Mouse (Mus musculus): ENCODE data around the gene Fbxl21.
A peak's percentile ranks its signal among the peaks of the same experiment; 100 is the strongest.

Fbxl21 gene

DNA sequence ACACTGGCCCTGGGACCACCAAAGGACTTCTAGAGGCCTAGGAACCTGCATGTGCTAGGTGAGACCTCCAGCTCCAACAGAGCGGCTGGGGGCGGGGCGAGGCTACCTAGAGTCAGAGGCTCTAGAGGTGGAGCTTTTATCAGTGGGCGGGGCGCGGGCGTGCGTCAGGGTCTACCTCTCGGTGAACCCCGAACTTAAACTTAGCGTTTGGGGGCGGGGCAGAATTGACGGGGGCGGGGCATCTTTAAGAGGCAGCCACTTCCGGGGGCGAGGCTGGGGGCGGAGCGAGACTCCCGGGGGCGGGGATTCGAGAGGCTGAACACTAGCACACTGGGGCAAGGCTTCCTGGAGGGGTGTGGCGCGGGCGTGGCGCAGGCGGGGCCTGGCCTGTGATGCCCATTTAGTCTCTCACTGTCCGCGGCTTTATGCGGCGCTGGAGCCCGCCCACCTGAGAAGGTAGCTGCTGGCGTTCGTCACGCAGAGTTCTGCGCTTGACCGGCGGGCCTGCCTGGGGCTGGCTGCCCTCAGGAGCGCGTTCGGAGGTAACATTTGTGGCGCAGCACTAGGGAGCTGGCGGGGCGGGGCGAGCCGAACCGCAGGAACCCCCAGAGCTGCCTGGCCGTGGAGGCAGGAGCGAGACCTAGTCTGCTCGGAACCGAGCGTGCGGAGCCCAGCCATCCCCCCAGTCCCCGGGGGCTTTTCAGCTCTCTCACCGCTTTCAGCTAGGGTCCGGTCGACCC is at the start of gene Fbxl21:
TSS of gene Fbxl21 (plus strand) at position 392 of the 740 bp plus-strand sequence.
- DNase-seq (ENCODE audit: low read depth in 1 of 2, low spot score in 2 of 2), result peak; percentile 65 to 78

DNA sequence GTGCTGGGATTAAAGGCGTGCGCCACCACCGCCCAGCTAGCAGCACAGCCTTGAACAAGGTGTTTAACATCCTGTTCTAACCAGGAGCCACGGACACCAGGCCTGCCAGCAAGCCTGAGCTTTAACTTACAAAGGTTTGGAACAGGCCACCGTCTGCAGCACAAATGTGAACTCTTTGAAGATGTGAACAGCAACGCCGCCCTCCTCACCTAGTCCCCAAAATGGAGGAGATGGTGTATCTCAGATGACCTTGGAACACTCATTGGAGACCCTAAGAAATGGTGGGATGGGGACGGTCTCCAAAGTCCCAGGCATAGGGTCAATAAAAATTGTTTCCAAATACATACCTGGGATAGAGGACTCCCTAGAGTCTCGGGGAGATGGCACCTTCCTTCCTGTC is 49.6 kb upstream of the Fbxl21 start:
- DNase-seq (ENCODE audit: low read depth in 1 of 2, low spot score in 2 of 2), result no peak

DNA sequence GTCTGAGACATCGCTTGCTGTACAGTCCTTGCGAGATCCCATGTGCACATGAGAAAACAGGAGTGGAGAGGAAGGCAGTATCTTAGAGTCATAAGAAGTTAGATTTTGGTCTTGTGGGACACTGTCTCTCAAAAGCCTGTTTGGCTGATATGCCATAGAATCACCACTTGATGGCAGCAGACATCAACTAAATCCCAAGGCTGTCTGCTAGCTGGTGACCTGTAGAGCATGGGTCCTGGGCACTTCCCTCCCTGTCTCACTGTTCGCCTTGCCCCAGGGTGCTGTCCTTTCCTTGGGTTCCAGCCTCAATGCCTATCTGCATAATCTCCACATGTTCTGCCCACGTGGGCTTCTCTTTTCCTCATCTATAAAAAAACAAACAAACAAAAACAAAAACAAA is 46.9 kb upstream of the Fbxl21 start:
- no peak for DNase-seq (ENCODE audit: low read depth in 1 of 2, low spot score in 2 of 2)

DNA sequence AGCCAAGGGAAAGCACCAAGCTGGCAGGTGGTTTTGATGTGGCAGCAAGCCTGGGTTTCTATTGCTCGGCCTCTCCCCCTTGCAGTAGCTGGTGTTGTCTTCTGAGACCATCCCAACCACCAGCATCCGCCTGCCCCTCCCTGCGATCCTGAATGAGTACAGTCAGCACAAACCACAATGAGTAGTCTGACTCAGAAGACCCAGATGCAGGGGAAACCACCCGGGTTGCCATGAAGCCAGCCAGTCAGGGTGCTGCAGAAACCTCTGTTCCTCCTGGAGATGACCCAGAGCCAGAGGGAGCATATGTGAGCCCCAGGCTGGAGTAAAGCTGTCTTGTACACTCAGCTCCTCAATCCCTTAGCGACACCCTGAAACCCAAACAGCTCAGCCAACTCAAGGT is 45.5 kb upstream of the Fbxl21 start:
- DNase-seq (ENCODE audit: low read depth in 1 of 2, low spot score in 2 of 2), result peak in 1 of 2 experiments; percentile 17

DNA sequence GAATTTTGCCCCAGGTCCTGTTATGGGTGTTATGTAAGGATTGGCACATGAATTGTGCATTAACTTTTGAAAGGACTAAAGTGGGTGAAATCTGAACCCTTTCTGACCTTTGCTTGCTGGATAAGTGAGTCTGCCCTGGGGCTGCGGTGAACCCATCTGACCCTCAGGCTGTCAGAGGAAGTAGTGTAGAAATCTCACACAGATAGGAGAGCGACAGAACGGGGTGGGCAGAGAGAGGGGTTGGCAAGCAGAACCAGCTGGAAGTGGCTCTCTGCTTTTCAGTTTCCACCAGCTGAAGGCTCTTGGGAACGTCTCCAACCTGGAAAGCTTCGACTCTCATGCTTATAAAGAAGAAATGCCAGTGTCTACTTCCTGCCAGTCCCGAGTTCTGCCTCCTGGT is 45.0 kb upstream of the Fbxl21 start:
- no peak for DNase-seq (ENCODE audit: low read depth in 1 of 2, low spot score in 2 of 2)

DNA sequence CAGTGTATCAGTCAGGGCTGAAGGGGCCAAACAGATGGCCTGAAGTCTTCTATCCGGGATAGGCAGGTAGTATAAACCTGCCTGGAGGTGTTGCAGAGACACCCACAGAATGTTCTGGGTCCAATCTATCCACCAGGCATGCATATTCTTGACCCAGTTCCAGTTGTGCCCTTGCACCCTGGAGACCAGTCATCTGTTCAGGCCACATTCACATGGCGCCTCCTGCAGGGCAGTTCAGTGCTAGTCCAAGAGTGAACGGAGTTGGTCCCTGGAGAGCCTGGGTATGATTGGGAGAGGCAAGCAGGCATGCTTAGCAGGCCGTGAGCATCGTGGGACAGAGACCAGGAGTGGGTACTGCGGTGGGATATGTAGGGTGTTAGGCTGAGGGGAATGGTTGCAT is 44.2 kb upstream of the Fbxl21 start:
- no peak for DNase-seq (ENCODE audit: low read depth in 1 of 2, low spot score in 2 of 2)

DNA sequence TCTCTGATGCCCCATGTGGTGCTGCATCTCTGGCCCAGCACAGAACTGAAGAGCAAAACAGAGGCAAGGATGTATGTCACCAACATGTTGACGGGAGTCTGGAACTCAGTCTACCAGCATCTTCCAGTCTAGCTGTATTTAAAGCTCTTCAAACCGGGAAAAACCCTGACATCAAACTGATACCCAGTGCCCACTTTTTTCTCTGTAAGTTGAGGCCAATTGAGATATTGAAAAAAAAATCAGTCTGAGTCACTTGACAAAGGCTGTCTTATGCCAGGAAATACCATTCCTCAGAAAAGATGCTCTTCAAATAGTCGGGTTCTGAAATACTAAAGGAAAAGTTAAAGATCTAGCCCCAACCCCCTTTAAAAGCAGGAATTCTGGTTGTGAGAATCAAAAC is 40.1 kb upstream of the Fbxl21 start, which contains the start of gene Il9:
TSS of gene Il9 (minus strand) at position 101 of the 400 bp plus-strand sequence.
- DNase-seq (ENCODE audit: low read depth in 1 of 2, low spot score in 2 of 2), result no peak

DNA sequence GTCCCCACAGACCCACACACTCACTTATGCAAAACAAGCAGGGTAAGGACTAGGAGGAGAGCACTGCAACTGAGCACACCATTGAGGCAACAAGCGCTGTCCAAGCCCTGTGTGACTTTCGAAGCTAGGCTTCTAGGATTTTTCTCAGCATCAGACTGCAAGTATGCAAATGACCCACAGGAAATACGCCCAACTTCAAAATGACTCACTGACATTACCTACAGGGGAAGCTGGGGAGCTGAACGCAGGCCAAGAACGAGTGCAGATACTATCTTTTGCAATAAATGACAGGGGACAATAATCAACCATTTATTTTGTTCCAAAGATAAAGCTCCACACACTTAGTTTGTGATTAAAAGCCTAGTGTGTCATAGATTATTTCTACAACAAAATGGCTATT is 34.3 kb upstream of the Fbxl21 start:
- no peak for DNase-seq (ENCODE audit: low read depth in 1 of 2, low spot score in 2 of 2)

DNA sequence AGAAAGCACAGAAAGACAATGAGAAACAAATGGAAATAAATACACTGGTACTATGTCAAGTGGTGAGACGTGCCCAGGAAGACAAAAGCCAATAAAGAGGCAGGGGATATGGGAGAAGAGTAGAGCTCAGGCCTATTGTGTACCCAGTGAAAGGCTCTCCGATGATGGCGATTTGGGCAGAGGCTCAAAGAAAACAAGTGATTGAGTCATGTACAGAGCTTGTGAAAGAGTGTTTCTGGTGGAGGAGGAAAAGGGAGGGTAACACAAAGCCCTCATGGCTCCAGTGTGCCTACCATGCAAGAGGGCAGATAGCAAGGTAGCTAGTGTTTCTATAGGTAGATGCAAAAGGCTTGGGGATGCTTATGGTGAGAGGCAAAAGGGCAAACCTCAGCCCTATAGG is 27.8 kb upstream of the Fbxl21 start:
- DNase-seq (ENCODE audit: low read depth in 1 of 2, low spot score in 2 of 2), result no peak

DNA sequence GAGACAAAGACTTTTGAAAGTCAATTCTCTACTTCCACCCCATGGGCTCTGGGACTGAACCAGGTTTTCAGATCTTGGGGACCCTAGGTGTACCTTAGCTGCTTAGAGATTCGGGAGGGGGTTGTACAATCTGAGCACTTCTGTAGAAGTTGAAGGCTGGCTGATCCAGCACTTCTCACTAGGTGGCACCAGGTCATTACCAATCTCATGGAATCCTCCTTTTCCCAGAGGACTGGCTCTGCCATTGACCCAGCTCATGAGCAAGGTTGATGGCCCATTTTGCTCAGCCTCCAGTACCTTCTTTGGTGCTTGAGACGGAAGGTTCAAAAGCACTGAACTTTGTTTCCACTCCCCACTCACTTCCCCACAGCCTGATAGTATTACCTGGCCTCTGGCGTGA is 22.1 kb upstream of the Fbxl21 start:
- no peak for DNase-seq (ENCODE audit: low read depth in 1 of 2, low spot score in 2 of 2)

DNA sequence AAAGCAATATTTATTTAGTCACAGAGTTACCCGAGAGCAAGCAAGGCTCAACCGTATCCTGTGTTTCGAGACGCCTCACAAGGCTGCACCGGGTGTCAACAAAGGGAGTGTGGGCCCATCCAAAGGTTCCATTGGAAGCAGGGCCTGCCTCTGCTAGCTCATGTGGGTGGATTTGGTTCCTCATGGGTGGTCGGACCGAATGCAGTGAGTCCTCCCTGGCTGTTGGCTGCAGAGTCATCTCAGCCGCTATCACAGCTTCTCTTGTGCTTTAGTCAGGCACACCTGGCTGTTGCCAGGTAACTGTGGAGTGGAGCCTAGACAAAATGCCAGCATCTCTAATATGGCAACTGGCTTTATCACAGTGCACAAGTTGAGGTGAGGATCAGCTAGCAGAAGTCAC is 21.6 kb upstream of the Fbxl21 start:
- DNase-seq (ENCODE audit: low read depth in 1 of 2, low spot score in 2 of 2), result no peak

DNA sequence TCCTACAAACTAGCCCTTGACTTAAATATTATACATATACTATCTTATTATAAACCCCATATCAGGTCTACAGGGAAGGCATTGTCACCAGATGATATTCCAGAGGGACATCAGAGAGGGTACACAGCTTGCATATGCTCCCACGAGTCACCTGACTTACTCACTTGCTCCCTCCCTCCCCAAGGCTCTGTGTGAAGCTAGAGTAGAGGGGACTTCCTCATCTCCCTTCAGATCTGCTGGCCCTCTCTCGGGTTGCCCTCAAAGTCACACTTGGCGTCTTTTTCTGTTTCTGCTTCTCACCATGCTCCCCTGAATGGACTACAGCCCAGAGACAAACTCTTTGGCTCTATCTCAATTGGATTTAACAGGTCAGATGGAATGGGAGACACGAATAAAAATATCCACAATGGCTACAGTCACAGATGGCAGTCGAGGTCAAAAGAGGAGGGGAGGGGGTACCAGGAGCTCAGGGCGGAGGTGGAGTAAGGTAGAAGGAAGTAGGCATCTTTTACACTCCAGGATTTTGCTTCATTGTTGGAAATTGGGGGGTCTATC is 20.3 kb upstream of the Fbxl21 start:
- no peak for DNase-seq (ENCODE audit: low read depth in 1 of 2, low spot score in 2 of 2)

DNA sequence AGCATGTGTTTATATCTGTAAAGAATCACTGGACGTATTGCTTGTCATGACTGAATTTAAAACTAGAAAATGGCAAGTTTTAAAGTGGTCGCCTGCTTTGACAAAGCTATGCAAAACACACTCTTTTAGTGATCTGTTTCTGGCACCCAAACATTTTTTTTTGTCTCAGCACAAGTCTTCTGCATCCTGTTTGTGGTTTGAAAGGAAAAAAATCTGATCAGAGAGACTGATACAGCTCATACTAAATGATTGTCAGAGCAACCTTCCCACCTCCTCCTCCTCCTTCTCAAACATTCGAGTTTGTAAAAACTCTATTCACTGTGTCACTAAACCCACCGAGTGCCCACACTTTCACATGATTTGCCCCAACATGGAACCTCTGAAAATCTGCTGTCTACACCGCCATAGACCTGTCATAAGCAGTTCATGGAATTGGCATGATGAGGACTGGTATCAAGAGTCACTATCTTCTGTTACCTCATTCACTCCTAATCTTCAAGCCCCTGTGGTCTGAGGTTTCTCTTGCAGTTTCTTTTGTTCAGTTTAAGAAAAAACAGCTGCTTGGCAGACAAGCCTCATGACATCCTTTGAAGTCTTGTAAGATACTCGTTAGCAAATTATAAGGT is 15.3 kb upstream of the Fbxl21 start:
- DNase-seq (ENCODE audit: low read depth in 1 of 2, low spot score in 2 of 2), result no peak

DNA sequence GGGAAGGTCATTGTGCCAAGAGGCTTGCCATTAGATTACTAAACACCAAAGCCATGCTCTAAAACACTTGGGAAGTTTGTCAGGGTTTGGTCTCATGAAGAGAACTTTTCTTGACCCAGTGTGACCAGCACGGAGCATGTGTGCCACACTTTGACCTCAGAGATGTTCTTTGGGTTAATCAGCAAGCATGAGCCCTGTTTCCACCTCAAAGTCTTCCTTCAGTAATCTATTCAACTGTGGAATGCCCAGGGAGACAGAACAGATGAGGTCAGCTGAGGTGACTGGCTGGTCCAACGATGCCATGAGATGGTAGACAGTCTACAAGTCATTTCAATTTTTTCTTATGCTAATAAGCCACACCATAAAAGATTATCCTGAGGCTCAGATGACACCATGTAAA is 12.5 kb upstream of the Fbxl21 start:
- no peak for DNase-seq (ENCODE audit: low read depth in 1 of 2, low spot score in 2 of 2)

DNA sequence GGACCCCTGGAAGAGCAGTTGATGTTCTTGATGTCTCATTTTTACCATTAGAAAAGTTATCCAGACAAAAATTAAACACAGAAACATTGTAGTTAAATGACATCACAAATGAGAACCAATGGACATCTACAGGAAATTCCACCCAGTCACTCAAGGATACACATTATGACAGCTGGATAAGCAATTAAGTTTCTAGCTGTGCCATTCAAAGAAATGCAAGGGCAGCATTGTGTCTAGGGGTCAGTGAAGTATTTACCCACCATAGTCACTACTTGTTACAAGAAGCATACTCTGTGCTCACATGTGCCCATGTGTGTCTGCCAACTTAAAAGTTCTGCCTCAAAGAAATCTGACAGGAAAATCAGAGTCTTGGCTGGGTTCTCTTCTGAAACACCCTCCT is 8.7 kb upstream of the Fbxl21 start:
- DNase-seq (ENCODE audit: low read depth in 1 of 2, low spot score in 2 of 2), result no peak

DNA sequence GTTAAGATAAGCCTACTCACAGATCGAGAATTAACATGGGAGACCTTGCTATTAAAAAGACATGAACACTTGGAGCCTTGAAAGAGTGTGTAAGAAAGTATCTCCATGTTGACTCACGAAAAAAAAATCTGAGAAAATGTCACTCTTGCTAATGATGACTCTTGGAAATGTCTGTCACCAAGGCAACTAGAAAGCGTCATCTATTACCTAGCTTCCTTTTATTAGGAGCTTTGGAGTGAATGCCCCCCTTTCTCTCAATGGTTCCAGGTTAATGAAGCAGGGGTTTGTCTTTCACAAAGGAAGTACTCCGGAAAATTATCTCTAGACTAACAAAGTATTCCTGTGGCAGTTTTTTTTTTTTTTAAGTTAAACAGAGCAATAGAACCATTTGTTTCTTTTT is 6.0 kb upstream of the Fbxl21 start:
- DNase-seq (ENCODE audit: low read depth in 1 of 2, low spot score in 2 of 2), result no peak

DNA sequence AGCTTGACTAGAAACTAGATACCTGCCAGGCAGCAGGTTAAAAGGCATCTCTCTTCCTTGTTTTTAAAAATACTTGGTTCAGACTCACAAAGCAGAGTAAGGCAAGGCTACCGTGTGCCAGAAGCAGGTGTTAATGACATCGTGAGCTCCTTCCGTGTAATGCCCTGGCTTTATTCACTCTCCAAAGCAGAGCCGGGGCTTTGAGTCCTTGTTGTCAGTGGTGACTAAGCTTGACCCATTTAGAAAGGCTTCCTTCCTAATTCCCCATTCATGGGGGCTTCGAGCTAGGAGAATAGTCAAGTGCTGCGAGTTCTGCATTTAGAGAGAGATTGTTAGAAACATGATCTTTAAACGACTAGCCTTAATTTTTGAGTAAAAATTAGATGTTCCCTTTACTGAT is 5.5 kb upstream of the Fbxl21 start:
- no peak for DNase-seq (ENCODE audit: low read depth in 1 of 2, low spot score in 2 of 2)

DNA sequence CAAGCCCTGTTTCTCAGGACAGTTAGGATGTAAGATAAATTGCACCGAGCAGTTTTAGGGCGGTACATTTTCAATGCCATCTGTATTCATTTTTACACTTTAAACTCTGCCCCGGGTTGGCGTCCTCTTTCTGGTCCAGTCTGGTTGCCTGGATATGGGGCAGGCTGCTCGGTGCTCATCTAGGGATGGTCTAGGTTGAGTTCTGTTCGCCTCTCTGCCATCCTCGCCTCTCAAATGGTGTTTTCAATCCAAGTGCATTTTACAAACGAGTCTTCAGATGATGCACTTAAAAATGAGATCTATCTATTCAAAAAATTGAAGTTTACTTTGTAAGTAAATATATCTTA is 522 bp downstream of the Fbxl21 start:
- DNase-seq (ENCODE audit: low read depth in 1 of 2, low spot score in 2 of 2), result no peak

DNA sequence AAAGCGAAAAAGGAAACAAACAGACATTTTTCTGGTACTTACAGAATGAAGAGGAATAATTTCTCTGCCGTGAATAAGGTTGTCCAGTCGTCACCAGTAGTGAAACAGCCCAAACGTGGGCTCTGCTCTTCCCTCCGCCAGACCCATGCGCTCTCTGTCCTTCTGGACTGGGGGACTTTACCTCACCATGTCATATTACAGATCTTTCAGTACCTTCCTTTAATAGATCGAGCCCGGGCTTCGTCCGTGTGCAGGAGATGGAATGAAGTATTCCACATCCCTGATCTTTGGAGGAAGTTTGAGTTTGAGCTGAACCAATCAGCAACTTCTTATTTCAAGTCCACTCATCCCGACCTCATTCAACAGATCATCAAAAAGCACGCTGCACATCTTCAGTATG is 4.6 kb downstream of the Fbxl21 start:
- DNase-seq (ENCODE audit: low read depth in 1 of 2, low spot score in 2 of 2), result no peak

DNA sequence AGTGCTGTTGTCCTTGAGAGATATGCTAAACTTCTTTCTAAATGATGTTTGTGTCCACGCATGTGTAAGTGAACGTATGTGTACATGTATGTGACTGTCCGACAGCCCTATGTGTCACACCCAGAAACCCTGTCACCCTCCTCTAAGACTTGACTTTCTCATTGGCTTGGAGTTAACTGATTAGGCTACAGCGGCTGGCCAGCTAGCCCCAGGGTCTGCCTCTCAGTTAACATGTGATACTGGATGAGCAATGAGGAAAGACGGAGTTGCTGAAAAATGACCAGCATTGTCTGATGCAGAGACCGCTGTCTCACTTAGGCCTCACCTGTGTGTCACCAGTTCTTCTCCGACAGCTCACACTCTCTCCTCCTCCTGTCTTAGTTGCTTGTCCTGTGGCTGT is 5.6 kb downstream of the Fbxl21 start:
- DNase-seq (ENCODE audit: low read depth in 1 of 2, low spot score in 2 of 2), result no peak

DNA sequence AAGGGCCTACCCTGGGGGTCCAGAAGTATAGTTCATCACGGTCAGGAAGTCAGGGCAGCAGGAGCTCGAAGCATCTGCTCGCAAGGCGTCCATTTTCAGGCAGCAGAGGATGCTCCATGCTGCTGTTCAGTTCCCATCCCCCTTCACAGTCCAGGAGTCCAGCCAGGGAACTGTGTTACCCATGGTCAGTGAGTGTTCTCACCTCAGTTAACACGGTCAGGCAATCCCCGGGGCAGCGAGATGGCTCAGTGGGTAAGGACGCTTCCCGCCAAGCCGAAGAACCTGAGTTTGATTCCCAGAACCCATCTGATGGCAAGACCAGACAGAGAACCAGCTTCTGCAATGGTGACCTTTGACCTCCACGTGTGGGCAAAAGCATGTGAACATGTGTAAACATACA is 6.0 kb downstream of the Fbxl21 start:
- DNase-seq (ENCODE audit: low read depth in 1 of 2, low spot score in 2 of 2), result no peak

DNA sequence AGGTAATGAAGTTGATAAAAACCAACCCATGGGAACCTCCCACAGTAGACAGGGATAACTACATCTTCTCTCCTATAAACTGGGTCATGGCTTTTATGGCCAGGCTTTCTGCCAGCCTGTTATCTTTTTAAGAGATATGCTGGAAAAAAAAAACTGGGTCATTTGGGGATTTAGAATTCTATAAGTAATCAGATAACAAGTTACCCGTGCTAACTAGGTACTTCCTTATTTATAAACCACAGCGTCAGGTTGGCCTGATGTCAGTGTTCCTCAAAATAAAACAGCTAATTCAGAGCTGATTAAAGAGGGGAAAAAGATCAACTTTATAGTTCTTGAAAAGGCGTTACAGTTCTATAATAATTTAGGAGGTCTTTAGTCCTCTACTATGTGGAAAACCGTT is 6.8 kb downstream of the Fbxl21 start:
- no peak for DNase-seq (ENCODE audit: low read depth in 1 of 2, low spot score in 2 of 2)

DNA sequence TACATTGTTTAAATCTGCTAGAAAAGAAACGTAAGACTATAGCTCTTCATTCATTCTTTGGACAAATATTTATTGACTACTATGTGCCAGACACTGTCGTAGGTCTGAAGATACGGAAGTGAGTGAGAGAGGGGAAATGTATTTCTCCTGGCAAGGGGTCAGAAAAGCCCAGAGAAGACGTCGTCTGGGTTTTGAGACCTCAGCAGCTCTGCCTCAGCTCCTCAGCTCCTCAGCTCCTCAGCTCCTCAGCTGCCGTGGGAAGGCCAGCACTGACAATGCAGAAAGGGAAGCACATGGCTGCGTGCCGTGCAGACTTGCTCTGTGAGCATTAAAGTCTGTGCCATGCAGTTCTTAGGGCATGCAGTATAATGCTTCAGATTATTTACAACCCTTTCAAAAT is 7.4 kb downstream of the Fbxl21 start:
- DNase-seq (ENCODE audit: low read depth in 1 of 2, low spot score in 2 of 2), result no peak
